Mouse (Mus musculus): Measurements from ENCODE around the gene Pdcd1lg2.

DNA sequence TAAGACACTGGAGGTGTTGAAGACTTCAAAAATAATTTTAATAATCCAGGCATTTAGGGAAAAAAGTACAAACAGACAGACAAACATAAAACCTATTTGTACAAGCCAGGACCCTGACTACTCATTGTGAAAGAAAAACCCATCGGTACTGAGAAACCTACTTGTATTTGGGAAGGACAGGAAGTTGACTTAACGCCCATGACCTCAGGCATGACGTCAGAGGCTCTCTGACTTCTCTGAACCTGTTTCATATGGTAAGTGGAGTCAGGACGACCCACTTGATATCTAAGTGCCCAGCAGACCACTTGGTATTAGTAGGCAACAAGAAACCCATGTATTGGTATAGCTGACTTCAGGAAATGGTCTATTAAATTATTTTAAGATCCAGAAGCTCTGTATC lies 19.4 kb upstream of the Pdcd1lg2 start:
- no peak for TF ChIP-seq HCFC1 (IDR thresholded peaks at IDR 0.05; ENCODE audit: borderline replicate concordance, insufficient read depth, low read length)
- no peak for TF ChIP-seq MAFK (IDR thresholded peaks at IDR 0.05; ENCODE audit: insufficient read depth, low read depth, low read length)
- no peak for TF ChIP-seq ZC3H11A (IDR thresholded peaks at IDR 0.05; ENCODE audit: borderline replicate concordance, low read depth, low read length)

All from ES-E14 (cell line).